Mouse (Mus musculus) liver, embryonic 14.5 days (tissue): ENCODE measurements at regions not wholly inside any gene's neighbourhood (a gene's known extent, or its start where the extent isn't known, plus 50 kb on each side); places are given as distances from the start of the nearest gene placed in this dataset.

ENCODE experiments used
- CTCF ChIP-seq: IDR thresholded peaks from 2 replicates; pipeline ENCODE4 v1.5.1; 2016; ENCODE audit warnings: antibody characterized with exemption, low read depth, control low read depth
- EP300 ChIP-seq: IDR thresholded peaks from 2 replicates; pipeline ENCODE4 v1.6.1; 2016; ENCODE audit warnings: antibody characterized with exemption, low read depth

DNA sequence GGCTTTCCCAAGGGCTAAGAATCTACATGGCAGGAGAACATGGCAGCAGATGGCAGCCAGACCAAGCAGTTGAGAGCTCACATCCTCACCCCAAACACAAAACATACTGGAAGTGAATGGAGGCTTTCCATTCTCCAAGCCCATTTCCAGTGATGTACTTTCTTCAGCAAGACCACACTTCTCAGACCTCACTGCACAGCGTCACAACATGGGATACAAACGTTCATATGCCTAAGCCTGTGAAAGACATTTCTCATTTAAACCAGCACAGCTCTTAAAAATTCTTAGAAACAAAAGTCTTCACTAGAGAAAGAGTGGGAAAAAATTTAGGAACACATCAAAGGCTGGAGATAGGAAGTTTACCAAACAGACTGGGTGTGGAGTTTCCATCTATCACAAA, 183.9 kb upstream of the Sfrp2 start:
- TF ChIP-seq CTCF (no peak), EP300 (no peak)
